Mouse (Mus musculus) bone marrow macrophage, adult 2 months (primary cell): ENCODE data around the gene Smarcd1.

ENCODE experiments used
- CTCF ChIP-seq: IDR thresholded peaks from 2 replicates; pipeline ENCODE4 v1.5.1; 2012; ENCODE audit warnings: low read depth, mild to moderate bottlenecking, low read length, moderate library complexity
- POLR2A ChIP-seq: IDR thresholded peaks from 2 replicates; pipeline ENCODE4 v1.6.1; 2012; ENCODE audit warnings: mild to moderate bottlenecking, low read depth, low read length, borderline replicate concordance

DNA sequence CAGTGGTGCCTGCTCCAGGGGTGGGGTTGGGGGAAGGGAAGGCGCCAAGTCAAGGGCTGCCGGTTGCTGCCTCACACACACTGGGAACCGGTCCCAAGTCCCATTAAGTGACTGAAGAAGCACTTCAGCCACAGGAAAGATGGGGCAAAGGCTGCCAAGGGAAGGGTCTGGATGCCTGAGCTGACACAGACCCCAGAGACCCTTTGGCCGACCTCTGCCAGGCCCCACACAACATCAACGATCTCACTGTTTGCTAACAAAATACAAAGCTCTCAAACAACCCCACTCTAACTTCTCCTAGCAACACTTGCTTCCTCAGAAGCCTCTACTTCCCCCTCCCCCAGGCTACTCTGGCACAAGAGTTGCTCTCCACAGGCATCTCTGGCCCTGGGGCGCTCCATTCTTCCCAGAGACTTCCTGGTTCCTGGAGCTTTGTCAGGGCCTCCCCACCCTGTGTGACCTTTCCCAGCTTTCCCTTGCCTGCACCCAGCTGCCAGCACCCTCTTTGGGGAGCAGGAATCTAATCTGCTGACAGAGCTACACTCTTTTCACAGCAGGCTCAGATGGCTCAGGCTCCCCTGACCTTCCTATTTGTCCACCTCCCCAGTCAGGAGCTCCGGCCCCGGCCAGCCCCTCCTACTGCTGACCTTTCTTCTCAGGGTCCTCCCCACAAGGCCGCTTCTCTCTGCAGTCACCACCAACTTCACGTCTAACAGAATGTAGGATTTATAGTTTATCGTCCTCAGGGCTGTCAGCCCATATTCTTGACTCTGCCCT is 21.8 kb downstream of the Smarcd1 start:
- TF ChIP-seq CTCF (no peak), POLR2A (no peak)
